Mouse (Mus musculus) limb, embryonic 15.5 days (tissue): ENCODE results near the gene Tmem189. TPM values are rescaled to one million over a fixed set of nuclear protein-coding genes. Genes with fewer than 3 reads are reported as not detected.

Experiments used
- ATAC-seq: fragments of 200-750 bp; cut with Nextera tagmentation; 2 replicates; pipeline ENCODE4 v1.8.0; 2017; ENCODE audit warnings: low read depth, moderate TSS enrichment; ENCODE audit not compliant: insufficient number of reproducible peaks, low FRiP score, low TSS enrichment
- H3K27ac ChIP-seq: fragments of 300-500 bp; sonication (generic); 2 replicates; pipeline ENCODE4 v1.5.1; 2015; ENCODE audit warnings: moderate library complexity, mild to moderate bottlenecking, inconsistent platforms
- H3K27me3 ChIP-seq: fragments of 300-500 bp; sonication (generic); 2 replicates; pipeline ENCODE4 v1.6.1; 2015; ENCODE audit warnings: inconsistent platforms
- H3K36me3 ChIP-seq: fragments of 300-500 bp; sonication (generic); 2 replicates; pipeline ENCODE4 v1.6.1; 2015; ENCODE audit warnings: inconsistent platforms
- H3K4me1 ChIP-seq: fragments of 300-500 bp; sonication (generic); 2 replicates; pipeline ENCODE4 v1.6.1; 2015; ENCODE audit warnings: inconsistent platforms
- H3K4me2 ChIP-seq: fragments of 300-500 bp; sonication (generic); 2 replicates; pipeline ENCODE4 v1.6.1; 2015; ENCODE audit warnings: mild to moderate bottlenecking, inconsistent platforms
- H3K4me3 ChIP-seq: fragments of 300-500 bp; sonication (generic); 2 replicates; pipeline ENCODE4 v1.5.1; 2015; ENCODE audit warnings: mild to moderate bottlenecking, inconsistent platforms
- H3K9ac ChIP-seq: fragments of 300-500 bp; sonication (generic); 2 replicates; pipeline ENCODE4 v1.6.1; 2015; ENCODE audit warnings: inconsistent platforms
- H3K9me3 ChIP-seq: fragments of 300-500 bp; sonication (generic); 2 replicates; pipeline ENCODE4 v1.6.1; 2016; ENCODE audit warnings: inconsistent platforms
- WGBS: fragments of 180-500 bp; shearing (Covaris S2); methylation state at CpG from one replicate; pipeline ENCODE4 v1.1.7; 2015; 5-methylcytosine and 5-hydroxymethylcytosine counted together
- polyA plus RNA-seq: library from polyadenylated mRNA; unstranded; fragments of >200 nt; fragmentation: Nextera tagmentation; extraction: Ambion mirVana; gene quantifications from 2 replicates; pipeline ENCODE4 v1.2.1, GENCODE M21; 2015

Gene Tmem189
- polyA plus RNA-seq, 1 experiment from 2014 or later = 36.2 TPM

DNA sequence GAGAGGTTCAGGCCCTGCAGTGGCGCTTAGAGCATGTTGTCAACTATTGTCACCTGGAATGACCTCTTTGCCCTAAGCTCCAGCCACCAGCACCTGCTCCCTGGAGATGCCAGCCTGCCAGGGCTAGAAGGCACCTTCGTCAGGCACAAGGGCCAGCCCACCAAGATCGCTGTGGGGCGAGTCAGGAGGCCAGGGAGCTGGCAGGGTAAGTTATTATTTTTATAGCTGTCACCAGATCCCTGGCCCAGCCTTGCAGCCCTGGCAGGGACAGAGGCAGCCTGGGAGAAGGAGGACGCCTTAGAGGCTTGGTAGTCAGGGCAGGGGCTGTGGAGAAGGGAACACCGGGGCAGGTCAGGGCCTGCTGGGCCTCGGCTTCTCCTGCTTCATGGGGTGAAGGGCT is 6.5 kb upstream of the Tmem189 start:
- no peaks in the 10 kb centered on the region for H3K9me3 ChIP-seq
- no peaks in the 10 kb centered on the region for H3K36me3 ChIP-seq
- peaks cover 7% of the 10 kb centered on the region for H3K27me3 ChIP-seq
- 59% methylated on average over 7 of the region's 7 CpGs for WGBS
- H3K9ac ChIP-seq = no peak overlapping the region
- peaks cover 18% of the 10 kb centered on the region for H3K4me1 ChIP-seq
- no peak for ATAC-seq
- H3K27ac ChIP-seq = no peak overlapping the region
- no peak overlapping the region for H3K4me2 ChIP-seq
- H3K4me3 ChIP-seq = no peak overlapping the region

- Histone ChIP-seq H3K9me3 (no peaks in the 10 kb centered on the region), H3K27me3 (peaks cover 14% of the 10 kb centered on the region), H3K27ac (no peak overlapping the region), H3K4me2 (no peak overlapping the region), H3K4me3 (no peak overlapping the region), H3K36me3 (no peaks in the 10 kb centered on the region), H3K4me1 (peaks cover 25% of the 10 kb centered on the region), H3K9ac (no peak overlapping the region)
- no peak for ATAC-seq
- WGBS = 84% methylated on average over 14 of the region's 14 CpGs
Observed at GRCm38 (mm10) chr2:167695491-167695890, 5.9 kb upstream of the Tmem189 start.

GRCm38 (mm10) chr2:167694963-167695362 is 5.3 kb upstream of the Tmem189 start:
- no peak for ATAC-seq
- 94% methylated on average over 7 of the region's 7 CpGs for WGBS

DNA sequence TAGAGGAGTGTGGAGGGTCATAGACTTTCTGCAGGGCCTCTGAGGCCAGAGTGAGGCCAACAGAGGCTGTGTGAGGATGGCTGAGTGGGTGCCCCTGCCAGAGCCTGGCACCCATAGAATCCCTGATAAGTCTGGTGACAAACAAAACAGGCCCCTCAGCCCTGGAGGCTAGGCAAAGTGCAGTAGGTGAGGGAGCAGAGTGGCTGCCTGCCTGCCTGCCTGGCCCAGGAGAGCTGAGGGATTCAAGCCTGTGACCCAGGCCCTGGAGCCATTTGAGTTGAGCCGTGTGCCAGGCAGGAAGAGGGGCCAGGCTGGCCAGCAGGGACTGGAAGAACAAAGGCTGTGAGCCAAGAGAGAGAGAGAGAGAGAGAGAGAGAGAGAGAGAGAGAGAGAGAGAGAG is 4.6 kb upstream of the Tmem189 start:
- no peak for ATAC-seq
- Histone ChIP-seq H3K4me1 (peaks cover 28% of the 10 kb centered on the region), H3K9me3 (no peaks in the 10 kb centered on the region), H3K27ac (no peak overlapping the region), H3K4me2 (no peak overlapping the region), H3K27me3 (peaks cover 21% of the 10 kb centered on the region), H3K4me3 (no peak overlapping the region), H3K9ac (no peak overlapping the region), H3K36me3 (no peaks in the 10 kb centered on the region)
- 57% methylated on average over 1 of the region's 1 CpGs for WGBS

More at GRCm38 (mm10) chr2:167694963-167695362, 5.3 kb upstream of the Tmem189 start:
- Histone ChIP-seq H3K4me3 (no peak overlapping the region), H3K27me3 (peaks cover 16% of the 10 kb centered on the region), H3K4me1 (peaks cover 23% of the 10 kb centered on the region), H3K27ac (no peak overlapping the region), H3K9ac (no peak overlapping the region), H3K36me3 (no peaks in the 10 kb centered on the region), H3K9me3 (no peaks in the 10 kb centered on the region), H3K4me2 (no peak overlapping the region)

DNA sequence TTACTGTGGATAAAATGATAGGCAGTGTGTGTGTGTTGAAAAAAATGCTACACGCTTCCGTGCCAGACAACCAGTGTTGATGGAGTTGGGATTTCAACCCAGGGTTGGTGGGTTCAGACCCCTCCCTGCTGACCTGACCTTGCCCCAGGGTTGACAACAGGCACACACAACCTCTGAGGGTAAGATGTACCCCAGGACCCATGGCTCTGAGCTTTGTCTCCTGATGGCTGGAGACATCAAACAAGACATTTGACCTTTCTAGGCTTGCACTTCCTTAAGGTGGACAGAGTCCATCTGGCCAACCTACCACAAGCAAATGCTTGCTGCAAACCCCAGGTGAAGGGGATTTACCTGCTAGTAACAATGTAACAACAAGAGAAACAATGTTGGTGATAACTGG is 3.9 kb upstream of the Tmem189 start:
- H3K4me1 ChIP-seq = peaks cover 30% of the 10 kb centered on the region
- no peaks in the 10 kb centered on the region for H3K36me3 ChIP-seq
- no peak overlapping the region for H3K9ac ChIP-seq
- no peak overlapping the region for H3K4me3 ChIP-seq
- peaks cover 21% of the 10 kb centered on the region for H3K27me3 ChIP-seq
- WGBS = 86% methylated on average over 2 of the region's 2 CpGs
- no peak for ATAC-seq
- H3K27ac ChIP-seq = no peak overlapping the region
- no peak overlapping the region for H3K4me2 ChIP-seq
- H3K9me3 ChIP-seq = no peaks in the 10 kb centered on the region

- Histone ChIP-seq H3K4me1 (peaks cover 36% of the 10 kb centered on the region), H3K9me3 (no peaks in the 10 kb centered on the region), H3K36me3 (no peaks in the 10 kb centered on the region), H3K27me3 (peaks cover 23% of the 10 kb centered on the region), H3K27ac (no peak overlapping the region), H3K4me3 (no peak overlapping the region), H3K9ac (no peak overlapping the region), H3K4me2 (no peak overlapping the region)
- ATAC-seq = no peak
- 56% methylated on average over 3 of the region's 3 CpGs for WGBS
Observed at GRCm38 (mm10) chr2:167692831-167693230, 3.2 kb upstream of the Tmem189 start.

DNA sequence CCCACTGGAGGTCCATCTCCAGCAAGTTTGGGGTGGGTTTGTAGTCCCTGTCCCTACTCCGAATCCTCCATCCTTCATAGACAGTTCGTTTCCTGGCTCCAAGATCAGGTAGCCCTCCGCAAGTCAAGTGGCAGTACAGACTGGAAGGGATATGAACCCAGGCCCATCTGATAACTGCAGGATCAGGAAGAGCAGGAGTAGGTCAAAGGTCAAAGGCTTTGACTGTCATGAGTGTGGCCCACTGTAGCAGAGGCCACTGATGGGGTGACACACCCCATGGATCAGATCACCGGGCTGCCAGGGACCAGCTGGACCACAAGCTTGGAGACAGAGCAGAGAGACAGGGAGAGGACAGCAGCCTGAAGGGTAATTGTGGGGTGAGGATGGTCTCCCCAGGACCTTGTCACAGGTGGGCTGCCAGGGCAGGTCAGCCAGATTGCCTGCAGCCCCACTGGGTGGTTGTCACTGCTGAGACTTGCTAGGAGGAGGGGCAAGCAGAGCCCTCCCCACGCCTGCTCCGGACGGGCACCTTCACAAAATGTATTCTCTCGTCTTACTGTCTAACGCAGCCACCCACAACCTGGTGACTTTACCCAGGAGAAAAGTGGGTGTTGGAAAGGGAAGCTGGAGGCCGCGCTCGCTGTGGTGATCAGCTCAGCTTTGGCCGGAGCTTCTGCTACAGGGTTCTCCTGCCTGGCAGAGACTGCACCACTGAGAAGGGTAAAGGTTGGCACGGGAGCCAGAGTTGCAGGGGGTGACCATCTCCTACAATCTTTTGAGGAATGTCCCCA is 2.4 kb upstream of the Tmem189 start:
- WGBS = 85% methylated on average over 14 of the region's 14 CpGs
- H3K9ac ChIP-seq = no peak overlapping the region
- no peaks in the 10 kb centered on the region for H3K36me3 ChIP-seq
- no peak overlapping the region; the same call in 1 of the 2 replicates for H3K4me3 ChIP-seq
- H3K9me3 ChIP-seq = no peaks in the 10 kb centered on the region
- H3K27ac ChIP-seq = no peak overlapping the region
- peak overlapping the region; percentile 35; the same call in 1 of the 2 replicates for H3K4me2 ChIP-seq
- H3K27me3 ChIP-seq = peaks cover 29% of the 10 kb centered on the region
- H3K4me1 ChIP-seq = peaks cover 41% of the 10 kb centered on the region
- no peak for ATAC-seq

GRCm38 (mm10) chr2:167691410-167691809 is 1.8 kb upstream of the Tmem189 start:
- no peak for ATAC-seq
- H3K9ac ChIP-seq = no peak overlapping the region
- H3K36me3 ChIP-seq = no peaks in the 10 kb centered on the region
- H3K4me2 ChIP-seq = peak overlapping the region; percentile 35
- no peaks in the 10 kb centered on the region for H3K9me3 ChIP-seq
- H3K27me3 ChIP-seq = peaks cover 33% of the 10 kb centered on the region
- WGBS = 86% methylated on average over 6 of the region's 6 CpGs
- no peak overlapping the region for H3K27ac ChIP-seq
- H3K4me3 ChIP-seq = peak overlapping the region; percentile 82; the same call in 1 of the 2 replicates
- peaks cover 40% of the 10 kb centered on the region for H3K4me1 ChIP-seq

DNA sequence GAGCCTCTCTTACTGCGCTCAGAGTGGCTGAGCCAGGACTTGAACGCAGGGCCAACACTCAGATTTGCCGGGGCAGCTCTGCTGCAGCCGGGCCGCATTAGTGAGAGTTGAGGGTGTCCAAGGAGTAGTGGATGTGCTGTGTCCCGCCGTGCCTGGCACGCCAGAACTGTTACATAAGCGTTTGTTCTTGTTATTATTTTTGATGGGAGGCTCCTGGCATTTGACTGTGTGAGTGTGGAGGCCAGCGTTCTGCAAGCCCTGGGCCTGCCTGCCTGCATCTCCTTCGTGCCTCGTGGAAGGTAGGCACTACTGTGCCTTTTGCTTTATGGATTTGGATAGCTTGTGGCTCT is 1.3 kb upstream of the Tmem189 start:
- WGBS = 80% methylated on average over 12 of the region's 12 CpGs
- Histone ChIP-seq H3K4me1 (peaks cover 39% of the 10 kb centered on the region), H3K4me2 (peak overlapping the region; percentile 35), H3K9ac (no peak overlapping the region), H3K36me3 (no peaks in the 10 kb centered on the region), H3K9me3 (no peaks in the 10 kb centered on the region), H3K4me3 (peak overlapping the region; percentile 82), H3K27me3 (peaks cover 35% of the 10 kb centered on the region), H3K27ac (peak overlapping the region; percentile 33)
- no peak for ATAC-seq

GRCm38 (mm10) chr2:167690219-167690961 is 768 bp upstream of the Tmem189 start:
- peaks cover 35% of the 10 kb centered on the region for H3K27me3 ChIP-seq
- H3K9me3 ChIP-seq = no peaks in the 10 kb centered on the region
- peak overlapping the region; percentile 62; the same call in 1 of the 2 replicates for H3K9ac ChIP-seq
- ATAC-seq = no peak
- no peaks in the 10 kb centered on the region for H3K36me3 ChIP-seq
- H3K4me3 ChIP-seq = peak overlapping the region; percentile 82
- peaks cover 39% of the 10 kb centered on the region for H3K4me1 ChIP-seq
- H3K4me2 ChIP-seq = peak overlapping the region; percentile 97
- 45% methylated on average over 15 of the region's 15 CpGs for WGBS
- H3K27ac ChIP-seq = peak overlapping the region; percentile 33

DNA sequence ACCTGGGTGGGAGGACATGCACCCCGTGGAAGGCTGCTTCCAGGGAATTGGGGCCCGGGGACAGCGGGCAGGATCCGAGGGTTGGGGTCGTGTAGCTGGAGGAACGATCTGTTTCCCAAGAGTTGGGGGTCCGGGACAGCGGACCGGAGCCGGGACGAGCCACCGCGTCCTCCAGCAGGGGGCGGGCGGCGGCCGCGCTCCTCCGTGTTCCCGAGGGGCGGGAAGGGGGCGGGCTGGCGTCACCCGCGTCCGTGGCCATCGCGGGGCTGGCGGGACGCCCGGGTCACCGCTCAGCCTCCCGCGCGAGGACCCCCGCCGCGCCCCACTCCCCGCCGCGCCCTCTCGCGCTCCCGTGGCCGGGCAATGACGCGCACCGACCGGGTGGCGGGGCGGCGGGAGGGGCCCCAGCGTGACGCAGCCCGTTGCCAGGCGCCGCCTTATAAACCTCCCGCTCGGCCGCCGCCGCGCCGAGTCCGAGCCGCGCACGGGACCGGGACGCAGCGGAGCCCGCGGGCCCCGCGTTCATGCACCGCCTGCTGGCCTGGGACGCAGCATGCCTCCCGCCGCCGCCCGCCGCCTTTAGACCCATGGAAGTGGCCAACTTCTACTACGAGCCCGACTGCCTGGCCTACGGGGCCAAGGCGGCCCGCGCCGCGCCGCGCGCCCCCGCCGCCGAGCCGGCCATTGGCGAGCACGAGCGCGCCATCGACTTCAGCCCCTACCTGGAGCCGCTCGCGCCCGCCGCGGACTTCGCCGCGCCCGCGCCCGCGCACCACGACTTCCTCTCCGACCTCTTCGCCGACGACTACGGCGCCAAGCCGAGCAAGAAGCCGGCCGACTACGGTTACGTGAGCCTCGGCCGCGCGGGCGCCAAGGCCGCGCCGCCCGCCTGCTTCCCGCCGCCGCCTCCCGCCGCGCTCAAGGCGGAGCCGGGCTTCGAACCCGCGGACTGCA is 847 bp downstream of the Tmem189 start, which contains the start of gene Cebpb:
Cebpb (plus strand) TSS at position 418 of the 954 bp plus-strand sequence.
- peak within 1 kb of the TSS; percentile 82 for H3K4me3 ChIP-seq
- peak; percentile 73 for ATAC-seq
- H3K27me3 ChIP-seq = peaks cover 35% of the 10 kb centered on the region
- peak within 1 kb of the TSS; percentile 62 for H3K9ac ChIP-seq
- peaks cover 39% of the 10 kb centered on the region for H3K4me1 ChIP-seq
- peak within 1 kb of the TSS; percentile 79 for H3K27ac ChIP-seq
- peak within 1 kb of the TSS; percentile 97 for H3K4me2 ChIP-seq
- H3K36me3 ChIP-seq = no peaks in the 10 kb centered on the region
- H3K9me3 ChIP-seq = no peaks in the 10 kb centered on the region
- WGBS = under 1% methylated on average over 97 of the region's 147 CpGs
